Mouse (Mus musculus): Measurements from ENCODE around the gene Ampd2.

DNA sequence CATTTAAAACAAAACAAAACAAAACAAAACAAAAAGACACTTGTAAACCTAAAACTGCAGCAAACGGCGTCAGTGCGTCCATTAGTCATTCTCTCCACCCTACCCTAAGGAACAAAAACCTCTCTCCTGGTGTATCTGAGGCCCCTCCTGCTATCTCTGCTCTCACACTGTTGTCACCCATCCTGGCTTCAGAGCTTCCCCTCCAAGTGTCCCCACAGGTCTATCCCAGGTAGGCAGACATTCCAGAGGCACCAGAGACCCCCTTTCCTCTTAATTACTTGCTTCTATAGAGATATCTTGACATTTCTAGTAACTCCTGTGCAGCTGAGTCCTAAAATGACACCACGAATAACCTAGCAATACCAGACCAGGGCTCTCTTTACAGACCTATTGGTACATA lies 42.9 kb upstream of the Ampd2 start:
- TF ChIP-seq POLR2A (IDR thresholded peaks at IDR 0.05; ENCODE audit: low read depth, low read length) (no peak), CTCF (IDR thresholded peaks at IDR 0.05; ENCODE audit: extremely low read depth, insufficient read depth, insufficient read length, insufficient replicate concordance) (no peak)

Measured in spleen, adult 2 months (tissue).